Mouse (Mus musculus): Measurements from ENCODE around the gene Nfkb2. TPM values are rescaled to one million over a fixed set of nuclear protein-coding genes. Genes with fewer than 3 reads are reported as not detected.
A peak's percentile ranks its signal among the peaks of the same experiment; 100 is the strongest.

Nfkb2 gene
- polyA plus RNA-seq, 1 experiment, result not detected

DNA sequence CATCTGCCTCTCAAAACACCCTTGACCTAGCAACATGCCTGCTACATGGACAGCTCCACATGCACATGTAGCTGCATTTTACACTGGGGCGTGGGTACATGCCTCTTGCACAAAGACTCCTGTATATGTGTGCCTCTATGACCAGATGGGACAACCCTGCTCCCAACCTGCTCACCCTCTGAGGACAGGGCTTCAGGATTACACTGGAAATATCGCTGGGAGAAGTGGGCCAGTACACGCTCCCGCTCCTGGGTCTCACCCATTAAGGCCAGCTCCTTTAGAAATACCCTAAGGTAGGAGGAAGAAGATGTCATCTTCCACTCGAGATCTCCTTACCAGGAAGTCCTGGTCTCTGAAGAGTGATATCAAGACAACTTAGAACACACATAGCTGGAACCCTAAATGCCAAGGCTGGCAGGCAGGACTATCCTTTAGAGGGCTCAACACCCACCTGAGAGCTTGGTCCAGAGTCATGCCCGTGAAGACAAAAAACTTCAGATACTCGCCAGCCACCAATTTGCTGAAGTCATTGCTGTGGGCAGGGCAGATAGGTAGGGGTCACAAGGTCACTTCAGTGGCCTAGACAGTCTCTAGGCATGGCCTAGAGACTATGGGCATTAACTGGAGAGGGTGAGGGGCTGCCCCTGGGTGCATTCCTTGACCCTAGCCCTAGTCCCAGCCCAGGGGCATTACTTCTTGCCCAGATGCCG, 16.1 kb downstream of the Nfkb2 start:
- H3K27ac ChIP-seq (ENCODE audit: insufficient read depth, low read depth, low read length), result peak overlapping the region; percentile 90
- peaks cover 86% of the 10 kb centered on the region for H3K4me1 ChIP-seq (ENCODE audit: control insufficient read depth, insufficient read depth, low read length)
- WGBS, result 77% methylated on average over 8 of the region's 8 CpGs

DNA sequence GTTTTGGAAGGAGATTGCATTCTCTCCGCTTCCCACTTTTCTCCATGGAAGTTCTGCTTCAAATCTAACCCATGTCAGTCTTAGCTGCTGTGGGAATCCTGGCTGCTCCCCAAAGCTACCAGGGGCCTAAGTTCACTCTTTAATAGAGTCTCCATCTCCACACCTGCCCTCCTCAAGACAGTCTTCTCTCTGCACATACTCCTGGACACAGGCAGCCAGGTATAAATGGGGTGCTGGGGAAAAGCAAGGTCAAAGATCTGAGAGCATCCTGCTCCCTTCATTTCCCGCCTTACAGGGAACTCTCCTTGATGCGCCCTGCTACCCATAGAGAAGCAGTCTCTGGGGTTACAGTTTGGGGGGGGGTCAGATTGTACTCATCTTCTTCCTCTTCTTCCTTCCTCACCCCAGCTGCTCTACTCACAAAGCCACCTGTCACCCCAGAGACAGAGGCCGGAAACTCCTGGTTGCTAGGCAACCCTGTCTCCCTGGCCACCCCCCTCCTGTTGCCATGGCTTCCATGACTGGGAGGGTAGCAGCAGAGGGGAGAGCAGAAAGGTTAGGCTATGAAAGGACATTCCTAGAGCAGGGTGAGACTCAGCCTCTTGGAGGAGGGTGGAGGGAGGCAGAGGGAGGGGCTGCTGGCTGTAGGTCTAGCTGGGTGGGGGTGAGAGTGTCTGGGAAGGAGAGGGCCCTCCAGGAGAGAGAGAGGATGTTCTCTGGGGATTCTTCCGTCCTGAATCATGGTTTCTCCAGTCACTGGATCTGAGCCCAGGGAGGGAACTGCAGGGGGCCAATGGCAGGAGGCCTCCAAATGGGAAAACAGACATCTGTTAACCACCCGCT, 17.2 kb downstream of the Nfkb2 start:
- WGBS, result 17% methylated on average over 6 of the region's 6 CpGs
- Histone ChIP-seq H3K27ac (ENCODE audit: insufficient read depth, low read depth, low read length) (peak overlapping the region; percentile 90), H3K4me3 (ENCODE audit: insufficient read depth, low read depth, low read length) (no peak overlapping the region; the same call in 1 of the 2 replicates), H3K4me1 (ENCODE audit: control insufficient read depth, insufficient read depth, low read length) (peaks cover 78% of the 10 kb centered on the region)
- TF ChIP-seq CTCF (IDR thresholded peaks at IDR 0.05; ENCODE audit: insufficient read depth, low read depth, low read length) (no peak), POLR2A (IDR thresholded peaks at IDR 0.05; ENCODE audit: insufficient read depth, low read depth, low read length) (0 out of 2 replicates have a peak, but pooled peaks have one; percentile 20)

More for the DNA sequence above, 16.1 kb downstream of the Nfkb2 start:
- no peak overlapping the region for H3K4me3 ChIP-seq (ENCODE audit: insufficient read depth, low read depth, low read length)
- TF ChIP-seq CTCF (IDR thresholded peaks at IDR 0.05; ENCODE audit: insufficient read depth, low read depth, low read length) (no peak), POLR2A (IDR thresholded peaks at IDR 0.05; ENCODE audit: insufficient read depth, low read depth, low read length) (no peak)

DNA sequence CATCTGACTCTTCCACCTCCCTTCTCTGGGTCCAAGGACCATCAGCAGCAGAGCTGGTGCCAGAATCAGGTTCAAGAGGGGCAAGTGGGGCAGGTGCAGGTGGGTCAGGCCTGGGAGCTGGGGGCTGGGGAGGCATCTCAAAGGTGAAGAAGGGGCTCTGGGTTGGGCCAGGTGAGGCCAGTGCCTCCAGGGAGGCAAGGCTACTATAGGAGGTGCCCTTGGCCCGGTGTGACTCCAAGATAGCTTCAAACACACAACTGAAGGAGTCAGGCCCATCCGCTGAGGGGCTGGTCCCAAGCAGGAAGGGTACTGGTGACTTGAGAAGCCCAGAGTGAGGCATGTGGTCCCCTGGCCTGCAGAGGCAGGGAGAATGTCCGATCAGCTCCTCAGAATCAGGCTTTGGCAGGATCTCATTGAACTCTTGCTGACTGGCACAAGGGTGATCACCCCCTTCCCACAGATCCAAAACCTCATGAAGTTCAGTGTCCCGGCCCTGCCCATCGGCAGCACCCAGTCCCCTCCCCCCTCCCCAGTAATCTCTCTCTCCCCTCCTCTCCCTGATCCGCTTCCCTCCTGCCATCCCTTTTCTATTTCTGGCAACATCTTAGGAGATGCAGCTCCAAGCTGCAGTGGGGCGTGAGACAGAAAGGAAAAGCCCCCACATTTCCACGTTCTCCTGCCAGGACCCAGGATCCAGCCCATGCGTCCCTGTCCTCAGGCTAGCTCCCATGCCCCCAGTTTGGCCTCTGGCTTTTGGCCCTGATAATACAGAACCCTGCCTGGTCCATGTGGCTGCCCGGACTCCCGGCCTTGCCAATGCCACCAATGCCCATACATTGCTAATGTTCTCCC, 18.2 kb downstream of the Nfkb2 start:
- TF ChIP-seq CTCF (IDR thresholded peaks at IDR 0.05; ENCODE audit: insufficient read depth, low read depth, low read length), result no peak
- TF ChIP-seq POLR2A (IDR thresholded peaks at IDR 0.05; ENCODE audit: insufficient read depth, low read depth, low read length), result no peak
- H3K27ac ChIP-seq (ENCODE audit: insufficient read depth, low read depth, low read length), result peak overlapping the region; percentile 90

DNA sequence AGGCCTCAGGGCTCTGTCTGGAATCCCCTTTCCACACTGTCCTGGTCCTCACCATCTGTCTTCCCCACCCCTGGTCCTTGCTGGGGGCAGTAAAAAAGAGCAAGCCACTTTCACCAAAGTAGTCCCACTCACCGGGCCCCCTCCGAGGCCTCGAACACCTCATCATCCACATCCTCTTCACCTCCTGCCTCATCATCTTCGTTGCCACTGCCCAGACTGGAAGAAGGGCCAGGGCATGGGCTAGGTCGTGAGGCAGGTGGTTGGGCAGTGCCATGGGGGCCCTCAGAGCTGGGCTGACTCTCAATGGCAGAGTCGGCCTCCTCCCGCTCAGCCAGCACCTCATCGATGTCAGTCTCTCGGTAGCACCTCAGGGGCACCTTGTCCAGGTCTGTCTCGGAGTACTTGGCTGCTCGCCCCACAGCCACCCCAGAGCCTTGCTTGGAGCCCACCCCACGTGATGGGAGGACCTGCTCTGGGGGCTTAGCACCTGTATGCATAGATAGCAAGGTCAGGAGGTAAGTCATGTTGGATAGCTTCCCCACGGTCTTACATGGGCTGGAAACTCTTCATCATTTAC, 19.0 kb downstream of the Nfkb2 start:
- Histone ChIP-seq H3K27ac (ENCODE audit: insufficient read depth, low read depth, low read length) (peak overlapping the region; percentile 79), H3K4me3 (ENCODE audit: insufficient read depth, low read depth, low read length) (no peak overlapping the region), H3K4me1 (ENCODE audit: control insufficient read depth, insufficient read depth, low read length) (peaks cover 68% of the 10 kb centered on the region)
- WGBS, result 58% methylated on average over 13 of the region's 13 CpGs
- TF ChIP-seq POLR2A (IDR thresholded peaks at IDR 0.05; ENCODE audit: insufficient read depth, low read depth, low read length), result no peak
- TF ChIP-seq CTCF (IDR thresholded peaks at IDR 0.05; ENCODE audit: insufficient read depth, low read depth, low read length), result no peak

More for the DNA sequence above, 18.2 kb downstream of the Nfkb2 start:
- Histone ChIP-seq H3K4me1 (ENCODE audit: control insufficient read depth, insufficient read depth, low read length) (peaks cover 68% of the 10 kb centered on the region), H3K4me3 (ENCODE audit: insufficient read depth, low read depth, low read length) (peak overlapping the region; percentile 6; the same call in 1 of the 2 replicates)
- WGBS, result 26% methylated on average over 11 of the region's 11 CpGs

DNA sequence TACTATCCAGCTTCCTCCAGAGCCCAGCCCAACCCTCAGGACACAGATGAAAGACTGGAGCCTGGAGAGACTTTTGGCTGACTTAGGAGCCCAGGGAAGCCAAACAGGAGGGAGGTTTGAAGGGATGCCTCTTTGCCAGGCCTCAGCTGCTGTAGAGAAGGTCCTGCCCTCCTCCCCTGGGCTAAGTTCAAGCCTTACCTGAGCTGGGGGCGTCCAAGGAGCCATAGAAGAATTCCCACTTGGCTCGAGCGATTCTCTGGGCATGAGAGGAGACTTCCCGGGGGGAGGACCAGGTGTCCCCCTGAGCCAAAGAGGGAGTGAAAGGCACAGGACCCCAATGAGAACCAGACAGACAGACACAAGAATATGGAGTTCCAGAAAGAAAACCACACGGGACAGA, 19.6 kb downstream of the Nfkb2 start:
- H3K4me1 ChIP-seq (ENCODE audit: control insufficient read depth, insufficient read depth, low read length), result peaks cover 64% of the 10 kb centered on the region
- H3K4me3 ChIP-seq (ENCODE audit: insufficient read depth, low read depth, low read length), result no peak overlapping the region
- TF ChIP-seq CTCF (IDR thresholded peaks at IDR 0.05; ENCODE audit: insufficient read depth, low read depth, low read length), result no peak
- no peak for TF ChIP-seq POLR2A (IDR thresholded peaks at IDR 0.05; ENCODE audit: insufficient read depth, low read depth, low read length)
- 64% methylated on average over 5 of the region's 5 CpGs for WGBS
- peak overlapping the region; percentile 79 for H3K27ac ChIP-seq (ENCODE audit: insufficient read depth, low read depth, low read length)

DNA sequence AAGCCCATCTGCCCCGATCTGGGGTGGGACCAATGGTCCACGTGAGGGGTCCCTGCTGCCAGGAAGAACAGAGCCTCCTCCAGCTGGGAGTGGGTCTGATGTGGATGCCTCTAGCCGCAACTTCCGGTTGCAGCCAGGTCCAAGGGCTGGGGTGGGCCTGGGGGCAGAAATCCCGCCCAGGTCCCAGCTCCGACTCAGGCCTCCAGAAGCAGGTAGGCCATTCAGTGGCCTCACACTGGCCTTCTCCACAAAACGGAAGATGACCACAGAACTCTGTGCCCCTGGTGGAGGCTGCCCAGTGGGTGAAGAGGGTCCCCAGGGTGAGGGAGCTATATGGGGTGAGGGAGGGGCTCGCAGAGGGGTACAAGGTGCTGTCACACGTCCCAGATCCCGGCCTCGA, 20.2 kb downstream of the Nfkb2 start:
- TF ChIP-seq CTCF (IDR thresholded peaks at IDR 0.05; ENCODE audit: insufficient read depth, low read depth, low read length), result no peak
- TF ChIP-seq POLR2A (IDR thresholded peaks at IDR 0.05; ENCODE audit: insufficient read depth, low read depth, low read length), result no peak
- H3K27ac ChIP-seq (ENCODE audit: insufficient read depth, low read depth, low read length), result peak overlapping the region; percentile 79; the same call in 1 of the 2 replicates
- H3K4me1 ChIP-seq (ENCODE audit: control insufficient read depth, insufficient read depth, low read length), result peaks cover 62% of the 10 kb centered on the region
- H3K4me3 ChIP-seq (ENCODE audit: insufficient read depth, low read depth, low read length), result peak overlapping the region; percentile 23
- 73% methylated on average over 11 of the region's 11 CpGs for WGBS

DNA sequence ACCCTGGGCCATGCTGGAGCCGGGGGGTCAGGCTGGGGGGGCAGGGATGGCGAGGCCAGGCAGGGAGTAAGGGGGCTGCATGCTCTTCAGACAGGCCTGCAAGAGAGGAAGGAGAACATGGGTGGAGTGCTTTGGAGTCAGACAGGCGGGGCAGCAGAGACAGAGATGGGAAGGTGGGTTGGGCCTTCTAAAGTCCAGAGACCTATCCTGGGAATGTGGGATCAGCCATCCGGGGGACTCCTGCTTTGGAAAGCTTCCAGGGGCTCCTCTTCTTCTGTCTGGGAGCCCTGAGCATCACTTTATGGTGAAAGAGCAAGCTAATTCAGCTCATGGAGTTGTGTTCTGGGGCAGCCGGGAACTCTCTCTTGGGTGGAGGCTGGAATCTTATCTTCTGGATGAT, 20.8 kb downstream of the Nfkb2 start:
- Histone ChIP-seq H3K4me3 (ENCODE audit: insufficient read depth, low read depth, low read length) (peak overlapping the region; percentile 23), H3K4me1 (ENCODE audit: control insufficient read depth, insufficient read depth, low read length) (peaks cover 60% of the 10 kb centered on the region), H3K27ac (ENCODE audit: insufficient read depth, low read depth, low read length) (peak overlapping the region; percentile 79; the same call in 1 of the 2 replicates)
- no peak for TF ChIP-seq POLR2A (IDR thresholded peaks at IDR 0.05; ENCODE audit: insufficient read depth, low read depth, low read length)
- TF ChIP-seq CTCF (IDR thresholded peaks at IDR 0.05; ENCODE audit: insufficient read depth, low read depth, low read length), result no peak
- 48% methylated on average over 5 of the region's 5 CpGs for WGBS

All from olfactory bulb, adult 2 months (tissue).